Mouse (Mus musculus) lung, postnatal 14 days (tissue): ENCODE measurements around the gene Gadd45a.

Experiments
- DNase-seq: peaks from one replicate; pipeline ENCODE4 v3.0.0; 2021

The Gadd45a gene

GRCm38 (mm10) chr6:67036837-67037628, at the start of gene Gadd45a:
Gene Gadd45a, minus strand, starts transcription at chr6:67037457.
- peak; percentile 95 for DNase-seq

GRCm38 (mm10) chr6:67085850-67086437, 48.7 kb upstream of the Gadd45a start:
- DNase-seq = no peak

DNA sequence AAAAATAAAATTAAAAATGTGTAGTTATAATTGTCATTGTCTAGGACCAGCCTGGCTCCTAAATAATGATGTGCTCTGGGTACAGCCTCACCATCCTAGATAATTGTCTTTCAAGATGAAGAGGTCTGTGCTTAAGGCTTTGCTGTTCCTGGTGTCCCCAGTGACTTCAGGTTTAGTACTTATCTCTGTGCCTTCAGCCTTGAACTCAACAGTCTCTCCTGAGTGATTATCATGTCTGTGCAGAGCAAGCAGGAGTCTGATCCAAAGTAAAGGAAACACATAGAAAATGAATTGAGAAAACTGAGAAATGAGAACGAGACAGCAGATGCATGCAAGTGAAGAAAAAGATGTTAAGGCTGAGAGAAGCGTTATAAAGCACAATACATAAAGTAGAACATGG, 47.2 kb upstream of the Gadd45a start:
- DNase-seq = no peak

- DNase-seq = no peak
These were observed 43.9 kb upstream of the Gadd45a start for GRCm38 (mm10) chr6:67081141-67081540.

GRCm38 (mm10) chr6:67078076-67078475, 40.8 kb upstream of the Gadd45a start:
- no peak for DNase-seq

GRCm38 (mm10) chr6:67077477-67077876, 40.2 kb upstream of the Gadd45a start:
- DNase-seq = peak; percentile 13

DNA sequence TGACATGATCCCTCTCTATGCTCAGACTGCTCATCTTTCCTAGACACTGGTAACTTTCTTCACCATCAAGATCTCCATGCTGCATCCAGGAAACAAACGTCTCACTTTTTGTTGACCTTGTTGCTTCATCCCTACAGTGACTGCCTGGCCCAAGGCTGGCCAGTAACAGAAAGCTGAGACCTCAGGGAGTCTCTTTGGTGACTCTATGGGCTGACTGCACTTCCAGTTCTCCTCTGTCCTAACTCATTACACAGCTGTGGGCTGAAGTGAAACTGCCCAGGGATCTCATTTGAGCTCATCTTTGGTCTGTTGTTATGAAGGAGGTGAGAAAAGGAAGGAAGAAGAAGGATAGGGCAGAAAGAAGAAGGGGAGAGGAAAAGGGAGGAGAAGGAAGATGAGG, 39.1 kb upstream of the Gadd45a start:
- no peak for DNase-seq

GRCm38 (mm10) chr6:67074868-67075267, 37.6 kb upstream of the Gadd45a start:
- no peak for DNase-seq

DNA sequence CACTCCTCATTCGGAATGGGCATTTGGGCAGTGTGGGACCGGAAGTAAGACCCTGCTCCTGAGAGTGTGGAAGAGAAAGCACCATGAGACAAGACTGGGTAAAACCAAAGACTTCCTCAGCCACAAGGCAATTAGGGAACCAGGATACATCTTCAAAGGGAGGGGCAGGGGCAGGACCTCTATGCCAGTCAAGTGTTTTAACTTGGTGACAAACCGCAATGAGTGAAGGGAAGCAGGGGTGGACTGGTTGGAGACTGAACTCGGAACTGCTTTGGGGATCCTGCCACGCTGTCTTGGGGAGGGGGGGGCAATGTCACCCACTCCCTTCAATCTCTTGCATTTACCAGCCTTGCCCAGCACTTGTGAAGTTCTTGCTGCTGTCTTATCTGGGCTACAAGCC, 36.7 kb upstream of the Gadd45a start:
- no peak for DNase-seq

- no peak for DNase-seq
These were observed 36.2 kb upstream of the Gadd45a start for GRCm38 (mm10) chr6:67073446-67073845.

DNA sequence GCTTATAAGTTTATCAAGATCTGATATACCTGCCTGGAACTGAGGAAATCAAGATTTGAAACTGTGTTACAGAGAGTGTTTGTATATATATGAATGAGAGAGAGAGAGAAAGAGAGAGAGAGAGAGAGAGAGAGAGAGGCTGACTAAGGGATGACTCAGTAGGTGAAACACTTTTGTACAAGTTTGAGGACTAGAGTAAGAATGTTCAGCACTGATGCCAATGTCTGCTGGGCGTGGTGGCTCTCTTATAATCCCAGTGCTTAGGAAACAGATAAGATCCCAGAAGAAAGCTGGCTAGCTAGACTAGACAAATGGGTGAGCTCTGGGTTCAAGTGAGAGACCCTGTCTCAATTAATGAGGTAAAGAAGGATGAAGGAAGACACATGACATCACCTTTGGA, 34.4 kb upstream of the Gadd45a start:
- DNase-seq = no peak

GRCm38 (mm10) chr6:67069800-67070315, 32.6 kb upstream of the Gadd45a start:
- peak; percentile 40 for DNase-seq

- DNase-seq = peak; percentile 43
These were observed 32.0 kb upstream of the Gadd45a start for GRCm38 (mm10) chr6:67069219-67069762.

GRCm38 (mm10) chr6:67060057-67060456, 22.8 kb upstream of the Gadd45a start:
- no peak for DNase-seq

DNA sequence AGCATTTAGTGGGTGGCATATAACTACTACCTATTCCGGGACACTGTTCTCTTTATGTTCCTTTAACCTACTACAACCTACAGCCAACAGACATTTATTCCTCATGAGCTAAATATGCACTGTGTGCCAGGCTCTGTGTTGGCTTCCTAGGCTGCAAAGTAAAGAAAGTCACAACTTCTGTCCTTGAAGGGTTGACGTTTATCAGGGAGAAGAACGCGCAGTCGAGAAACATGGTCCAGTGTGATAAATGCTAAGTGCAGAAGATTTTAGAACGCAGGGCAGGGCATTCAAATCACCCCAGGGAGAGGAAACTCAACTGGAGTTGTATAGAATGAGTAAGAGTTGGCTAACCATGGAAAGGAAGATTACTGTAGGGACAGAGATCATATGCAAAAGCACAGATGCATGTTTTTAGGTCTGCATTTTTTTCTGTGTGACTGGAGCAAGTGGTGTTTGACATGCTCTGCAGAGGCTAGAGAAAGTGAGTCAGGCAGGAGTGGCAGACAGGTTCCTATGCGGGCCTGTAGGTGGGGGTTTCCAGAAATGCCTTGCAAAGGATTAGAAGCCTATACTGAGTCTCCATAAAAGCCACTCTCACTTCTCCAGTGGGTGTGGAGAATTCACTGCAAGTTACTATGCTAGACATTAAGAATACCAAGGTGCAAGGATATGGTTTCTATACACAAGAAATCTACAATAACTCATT, 20.9 kb upstream of the Gadd45a start:
- no peak for DNase-seq

DNA sequence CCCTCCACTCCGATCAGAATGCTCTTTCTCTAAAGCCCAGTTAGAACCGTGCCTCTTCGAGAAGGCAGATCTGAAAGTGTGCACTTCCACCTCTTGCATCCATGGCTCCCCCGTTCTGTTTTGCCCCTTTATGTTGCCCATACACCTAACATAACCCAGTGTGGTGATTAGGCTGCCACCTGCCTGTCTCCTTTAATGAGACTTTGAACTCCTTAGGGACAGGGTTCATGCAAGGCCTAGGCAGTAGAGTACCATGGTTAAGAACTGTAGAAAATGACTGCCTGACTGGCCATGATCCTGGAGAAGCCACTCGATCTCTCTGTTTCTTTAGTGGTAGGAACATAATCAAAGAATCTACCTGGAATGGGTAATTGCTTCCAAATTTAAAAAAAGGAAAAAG, 20.3 kb upstream of the Gadd45a start:
- no peak for DNase-seq

DNA sequence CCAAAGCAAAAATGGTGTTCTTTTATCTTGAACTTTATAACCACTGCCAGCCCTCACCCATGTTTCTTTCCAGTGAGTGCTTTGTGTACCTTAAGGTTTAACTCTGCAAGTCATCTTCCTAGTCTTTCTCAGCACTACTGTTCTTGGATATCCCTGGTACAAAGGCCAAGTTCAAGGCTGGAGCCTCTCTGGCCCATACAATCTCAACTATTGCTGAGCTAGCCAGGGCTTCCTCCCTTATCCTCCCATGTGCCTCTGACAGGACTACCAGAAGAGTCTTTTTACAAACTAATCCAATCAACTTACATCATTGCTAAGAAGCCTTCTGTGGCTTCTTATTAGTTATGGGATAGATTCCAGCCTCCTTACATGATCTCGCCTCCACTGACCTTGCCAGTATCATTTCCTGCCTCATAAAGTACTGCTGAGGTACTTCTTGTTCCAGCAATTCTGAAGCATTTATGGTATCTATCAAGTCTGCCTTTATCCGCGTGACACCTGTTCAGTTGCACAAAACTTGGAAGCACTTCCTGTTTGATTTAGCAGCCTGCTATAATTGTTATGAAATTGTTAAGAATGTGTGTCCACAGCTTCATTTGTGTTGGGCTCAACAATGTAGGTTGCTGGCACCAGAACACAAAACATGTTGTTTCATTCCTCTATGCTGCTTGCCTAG, 19.8 kb upstream of the Gadd45a start:
- no peak for DNase-seq

DNA sequence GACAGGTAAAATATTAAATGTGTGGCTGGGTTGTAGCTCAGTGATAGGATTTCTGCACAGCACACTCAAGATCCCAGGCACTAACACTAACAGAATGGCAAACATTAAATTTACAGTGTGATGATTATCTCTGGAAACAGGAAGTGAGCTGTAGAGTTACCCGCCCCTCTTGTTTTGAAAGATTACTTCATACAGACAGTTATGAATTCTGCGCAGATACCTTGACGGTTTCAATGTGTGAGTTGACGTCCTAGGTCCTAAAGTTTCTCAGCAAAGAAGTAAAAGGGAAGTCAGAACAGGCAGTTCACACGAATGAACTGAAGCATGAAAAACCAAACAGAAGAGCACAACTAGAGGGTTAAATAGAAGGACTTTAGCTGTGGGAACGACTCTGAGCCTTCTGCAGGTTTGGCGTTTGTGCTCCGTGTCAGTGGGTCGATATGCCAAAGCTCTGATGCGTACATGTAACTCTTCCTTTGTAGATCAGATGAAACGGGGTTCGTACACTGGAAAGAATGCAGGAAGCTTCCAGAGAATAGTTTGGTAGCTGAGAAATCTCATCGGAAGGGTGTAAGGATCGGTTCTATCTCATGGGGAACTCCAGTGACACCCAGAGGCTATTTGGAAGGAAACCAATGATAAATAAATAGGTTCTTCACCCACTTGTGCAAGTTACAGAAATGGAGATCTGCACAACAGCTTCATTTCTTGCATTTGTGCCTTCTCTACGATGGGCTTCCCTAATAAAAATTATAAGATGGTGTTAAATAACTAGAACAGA, 19.0 kb upstream of the Gadd45a start:
- no peak for DNase-seq

- no peak for DNase-seq
These were observed 12.8 kb upstream of the Gadd45a start for GRCm38 (mm10) chr6:67050063-67050462.

GRCm38 (mm10) chr6:67049695-67050038, 12.4 kb upstream of the Gadd45a start:
- no peak for DNase-seq

DNA sequence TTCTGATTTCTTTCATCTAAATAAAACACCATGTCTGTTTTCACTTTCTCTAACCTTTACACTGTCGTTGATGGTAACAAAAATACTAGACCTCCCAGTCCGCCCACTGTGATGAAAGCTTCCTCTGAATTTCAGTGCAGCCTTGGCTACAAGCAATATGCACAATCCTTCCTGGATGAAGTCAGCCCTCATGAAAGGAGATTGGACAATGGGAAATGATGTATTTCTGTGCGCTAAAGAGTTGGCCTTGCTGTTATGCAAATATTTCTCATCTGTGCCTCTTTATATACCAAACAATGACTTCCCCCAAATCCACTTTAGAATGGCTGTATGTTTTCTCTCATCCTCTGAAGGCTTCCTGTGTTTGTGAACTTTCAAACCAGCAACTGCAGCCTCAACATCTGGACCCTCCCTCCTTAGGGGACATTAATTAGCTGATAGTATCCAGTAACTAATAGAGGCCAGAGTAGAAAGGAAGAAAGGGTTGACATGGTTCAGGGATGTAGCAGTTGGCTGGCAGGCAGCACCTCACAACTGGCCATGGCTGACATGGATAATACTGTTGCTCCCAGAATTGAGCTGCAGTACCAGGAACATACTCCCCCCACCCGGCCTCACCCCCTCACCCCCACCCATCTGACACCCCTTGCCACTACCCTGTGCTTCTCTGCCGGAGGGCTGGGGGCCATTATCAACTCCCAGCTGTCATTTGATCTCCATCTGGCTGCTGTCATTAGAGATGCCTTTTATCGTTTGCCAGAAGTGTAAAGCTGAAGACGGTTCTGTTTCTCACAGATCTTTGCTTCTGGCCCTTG, 11.8 kb upstream of the Gadd45a start:
- no peak for DNase-seq
